Mouse (Mus musculus): ENCODE data around the gene Msi2. TPM values are rescaled to one million over a fixed set of nuclear protein-coding genes. Genes with fewer than 3 reads are reported as not detected.

Gene Msi2
- total and polyA plus RNA-seq, 3 experiments: 36.5 to 197 (median 144) TPM

DNA sequence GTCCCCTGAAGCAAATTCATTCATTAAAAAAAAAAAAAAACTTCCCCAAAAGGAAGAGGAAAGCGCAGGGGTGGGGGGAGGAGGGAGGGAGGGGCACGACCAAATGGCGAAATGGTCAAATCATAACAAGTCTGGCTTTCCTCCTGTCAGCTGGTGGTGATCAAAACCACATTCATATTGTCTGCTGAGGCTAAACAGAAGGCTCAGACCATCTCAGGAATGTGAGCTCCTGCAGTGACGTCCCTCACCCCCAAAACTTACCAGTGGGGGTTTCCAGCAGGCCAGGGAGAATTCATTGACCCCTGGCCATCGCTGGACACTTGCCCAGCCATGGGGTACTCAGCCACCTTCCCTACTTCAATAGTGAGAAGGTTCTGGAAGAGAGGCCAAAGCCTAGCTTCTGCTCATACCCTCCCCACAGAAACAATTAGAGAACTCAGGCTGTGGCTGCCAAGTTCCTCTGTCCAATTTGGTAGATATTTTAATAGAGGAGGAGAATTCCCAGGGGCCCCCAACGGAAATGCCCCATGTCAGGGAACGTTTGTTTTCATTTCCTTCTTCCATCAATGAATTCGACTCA is 189.7 kb downstream of the Msi2 start:
- TF ChIP-seq GATA2 (IDR thresholded peaks at IDR 0.05; ENCODE audit: borderline replicate concordance, low read depth, low read length) (no peak), GATA1 (IDR thresholded peaks at IDR 0.05; ENCODE audit: borderline replicate concordance, low read length) (no peak), CTCF (IDR thresholded peaks at IDR 0.05; ENCODE audit: low read depth, low read length) (no peak), TAL1 (conservative IDR thresholded peaks at IDR 0.05; ENCODE audit: low read depth, low read length) (no peak), POLR2AphosphoS5 (IDR thresholded peaks at IDR 0.05; ENCODE audit: insufficient replicate concordance, low read depth, low read length) (no peak)
- ATAC-seq (ENCODE audit: extremely low read depth, insufficient number of reproducible peaks, low FRiP score, poor library complexity, severe bottlenecking): no peak
- Histone ChIP-seq H3K36me3 (replicated peaks) (peaks cover 92% of the 10 kb centered on the region), H3K27me3 (ENCODE audit: insufficient read depth, low read length) (no peaks in the 10 kb centered on the region), H3K4me1 (ENCODE audit: insufficient read depth, low read depth, low read length) (peaks cover 34% of the 10 kb centered on the region), H3K4me3 (ENCODE audit: low read depth, low read length) (no peak overlapping the region), H3K9me3 (replicated peaks) (no peaks in the 10 kb centered on the region)
- DNase-seq (ENCODE audit: low spot score): no peak

DNA sequence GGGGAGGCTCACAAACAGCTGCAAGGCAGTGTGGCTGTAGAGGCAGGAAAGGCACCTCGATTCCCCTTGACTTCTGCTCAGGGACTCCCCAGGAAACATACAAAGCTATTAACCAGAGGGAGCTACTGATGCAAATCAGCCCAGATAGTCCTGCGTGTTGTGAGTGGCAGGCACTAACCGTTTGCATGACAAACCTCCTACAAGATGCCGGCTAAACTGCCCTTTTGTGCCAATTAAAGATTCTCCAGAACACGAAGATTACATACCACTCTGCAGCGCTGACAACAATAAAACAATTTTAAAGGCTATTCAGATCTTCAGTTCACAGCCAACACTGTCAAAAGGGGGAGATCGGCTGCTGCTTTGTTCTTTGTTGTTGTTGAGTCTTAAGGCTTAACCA is 191.6 kb downstream of the Msi2 start:
- DNase-seq (ENCODE audit: low spot score) (no peak), ATAC-seq (ENCODE audit: extremely low read depth, insufficient number of reproducible peaks, low FRiP score, poor library complexity, severe bottlenecking) (no peak)
- Histone ChIP-seq H3K4me1 (ENCODE audit: insufficient read depth, low read depth, low read length) (peaks cover 34% of the 10 kb centered on the region), H3K27me3 (ENCODE audit: insufficient read depth, low read length) (no peaks in the 10 kb centered on the region), H3K36me3 (replicated peaks) (peaks cover 93% of the 10 kb centered on the region), H3K9me3 (replicated peaks) (no peaks in the 10 kb centered on the region), H3K4me3 (ENCODE audit: low read depth, low read length) (no peak overlapping the region)
- no peak for TF ChIP-seq GATA1 (IDR thresholded peaks at IDR 0.05; ENCODE audit: borderline replicate concordance, low read length)
- no peak for TF ChIP-seq GATA2 (IDR thresholded peaks at IDR 0.05; ENCODE audit: borderline replicate concordance, low read depth, low read length)
- no peak for TF ChIP-seq POLR2AphosphoS5 (IDR thresholded peaks at IDR 0.05; ENCODE audit: insufficient replicate concordance, low read depth, low read length)
- no peak for TF ChIP-seq CTCF (IDR thresholded peaks at IDR 0.05; ENCODE audit: low read depth, low read length)
- TF ChIP-seq TAL1 (conservative IDR thresholded peaks at IDR 0.05; ENCODE audit: low read depth, low read length): no peak

DNA sequence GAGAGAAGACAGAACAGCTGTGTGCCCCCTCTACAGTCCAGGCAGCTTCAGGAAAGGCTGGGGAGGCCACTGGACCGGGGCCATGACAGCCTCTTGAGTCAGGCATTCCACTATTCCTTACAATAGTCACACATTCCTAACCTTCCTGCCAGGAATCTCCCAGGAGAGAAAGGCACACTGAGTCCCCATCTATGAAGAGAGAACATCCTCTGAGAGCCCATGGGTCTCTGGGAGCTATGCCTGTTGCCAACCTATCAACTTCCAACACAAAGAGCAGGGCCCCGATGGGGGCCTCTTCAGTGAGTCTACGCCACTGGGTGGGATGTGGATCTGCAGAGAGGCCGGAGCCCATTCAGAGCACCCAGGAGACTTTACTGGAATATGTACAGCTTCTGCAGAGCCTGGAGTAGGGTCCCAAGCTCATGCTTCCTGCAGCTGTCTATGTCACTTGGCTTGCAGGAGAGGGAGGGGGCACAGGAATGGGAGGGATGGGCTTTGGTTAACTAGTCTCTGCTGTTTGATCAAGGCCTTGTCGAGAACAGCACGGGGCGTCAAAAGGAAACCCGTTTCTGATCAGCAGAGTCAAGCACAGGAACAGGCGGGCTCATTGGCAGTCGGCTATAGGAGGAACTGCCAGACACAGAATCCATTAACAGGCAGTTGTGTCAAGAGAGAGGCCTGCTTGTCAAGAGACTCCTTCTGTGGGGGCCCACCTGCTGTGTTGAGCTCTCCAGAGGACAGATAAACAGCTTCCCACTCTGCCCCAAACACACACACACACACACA is 193.3 kb downstream of the Msi2 start:
- DNase-seq (ENCODE audit: low spot score): no peak
- no peak for ATAC-seq (ENCODE audit: extremely low read depth, insufficient number of reproducible peaks, low FRiP score, poor library complexity, severe bottlenecking)

DNA sequence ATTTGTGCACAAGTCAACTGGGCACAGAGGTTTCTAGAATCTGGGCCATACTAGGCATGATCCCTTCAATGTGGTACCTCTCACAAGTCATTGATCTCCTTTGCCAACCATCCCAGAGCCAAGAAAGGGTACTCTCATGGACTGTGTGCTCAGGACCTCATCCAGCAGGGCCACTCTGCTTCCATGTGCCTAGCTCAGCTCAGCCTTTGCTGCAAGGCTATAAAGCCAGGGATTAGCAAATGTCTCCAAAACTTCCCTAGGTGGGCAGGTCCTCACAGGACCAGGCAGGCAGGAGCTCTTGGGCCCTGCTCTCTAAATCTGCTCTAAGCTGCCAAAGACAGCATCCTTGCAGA is 193.9 kb downstream of the Msi2 start:
- H3K9me3 ChIP-seq (replicated peaks): no peaks in the 10 kb centered on the region
- ATAC-seq (ENCODE audit: extremely low read depth, insufficient number of reproducible peaks, low FRiP score, poor library complexity, severe bottlenecking) (no peak), DNase-seq (ENCODE audit: low spot score) (no peak)
- peaks cover 91% of the 10 kb centered on the region for H3K36me3 ChIP-seq (replicated peaks)
- TF ChIP-seq GATA2 (IDR thresholded peaks at IDR 0.05; ENCODE audit: borderline replicate concordance, low read depth, low read length) (no peak), POLR2AphosphoS5 (IDR thresholded peaks at IDR 0.05; ENCODE audit: insufficient replicate concordance, low read depth, low read length) (no peak), GATA1 (IDR thresholded peaks at IDR 0.05; ENCODE audit: borderline replicate concordance, low read length) (no peak), CTCF (IDR thresholded peaks at IDR 0.05; ENCODE audit: low read depth, low read length) (no peak)
- H3K4me3 ChIP-seq (ENCODE audit: low read depth, low read length): no peak overlapping the region
- H3K4me1 ChIP-seq (ENCODE audit: insufficient read depth, low read depth, low read length): peaks cover 25% of the 10 kb centered on the region
- H3K27me3 ChIP-seq (ENCODE audit: insufficient read depth, low read length): no peaks in the 10 kb centered on the region

More for the DNA sequence above, 193.3 kb downstream of the Msi2 start:
- Histone ChIP-seq H3K36me3 (replicated peaks) (peaks cover 95% of the 10 kb centered on the region), H3K27me3 (ENCODE audit: insufficient read depth, low read length) (no peaks in the 10 kb centered on the region), H3K4me3 (ENCODE audit: low read depth, low read length) (no peak overlapping the region), H3K9me3 (replicated peaks) (no peaks in the 10 kb centered on the region), H3K4me1 (ENCODE audit: insufficient read depth, low read depth, low read length) (peaks cover 27% of the 10 kb centered on the region)
- TF ChIP-seq GATA1 (IDR thresholded peaks at IDR 0.05; ENCODE audit: borderline replicate concordance, low read length): no peak
- no peak for TF ChIP-seq POLR2AphosphoS5 (IDR thresholded peaks at IDR 0.05; ENCODE audit: insufficient replicate concordance, low read depth, low read length)
- TF ChIP-seq GATA2 (IDR thresholded peaks at IDR 0.05; ENCODE audit: borderline replicate concordance, low read depth, low read length): no peak
- TF ChIP-seq CTCF (IDR thresholded peaks at IDR 0.05; ENCODE audit: low read depth, low read length): no peak
- no peak for TF ChIP-seq TAL1 (conservative IDR thresholded peaks at IDR 0.05; ENCODE audit: low read depth, low read length)

DNA sequence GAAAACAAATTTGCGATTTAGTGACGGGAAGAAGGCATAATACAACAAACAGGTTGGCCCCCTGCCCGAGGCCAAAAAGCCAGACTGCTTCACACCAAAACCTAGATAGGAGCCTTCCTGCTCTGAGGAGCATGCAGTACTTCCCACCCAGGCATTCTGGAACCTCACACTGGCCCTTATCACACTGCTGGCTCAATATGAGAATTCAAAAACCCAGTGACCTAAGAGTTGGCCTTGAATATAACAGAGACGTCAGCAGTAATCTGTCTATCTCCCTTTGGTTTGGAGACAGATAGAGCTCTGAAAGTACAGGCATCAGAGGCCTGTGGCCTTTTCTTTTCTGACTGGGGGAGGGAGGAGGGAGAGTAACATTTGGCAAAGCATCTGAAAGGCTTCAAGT is 194.4 kb downstream of the Msi2 start:
- Histone ChIP-seq H3K36me3 (replicated peaks) (peaks cover 91% of the 10 kb centered on the region), H3K9me3 (replicated peaks) (no peaks in the 10 kb centered on the region), H3K4me3 (ENCODE audit: low read depth, low read length) (no peak overlapping the region), H3K27me3 (ENCODE audit: insufficient read depth, low read length) (no peaks in the 10 kb centered on the region), H3K4me1 (ENCODE audit: insufficient read depth, low read depth, low read length) (peaks cover 29% of the 10 kb centered on the region)
- no peak for TF ChIP-seq TAL1 (conservative IDR thresholded peaks at IDR 0.05; ENCODE audit: low read depth, low read length)
- TF ChIP-seq GATA1 (IDR thresholded peaks at IDR 0.05; ENCODE audit: borderline replicate concordance, low read length): no peak
- TF ChIP-seq POLR2AphosphoS5 (IDR thresholded peaks at IDR 0.05; ENCODE audit: insufficient replicate concordance, low read depth, low read length): no peak
- no peak for TF ChIP-seq GATA2 (IDR thresholded peaks at IDR 0.05; ENCODE audit: borderline replicate concordance, low read depth, low read length)
- no peak for TF ChIP-seq CTCF (IDR thresholded peaks at IDR 0.05; ENCODE audit: low read depth, low read length)
- no peak for DNase-seq (ENCODE audit: low spot score)
- no peak for ATAC-seq (ENCODE audit: extremely low read depth, insufficient number of reproducible peaks, low FRiP score, poor library complexity, severe bottlenecking)

DNA sequence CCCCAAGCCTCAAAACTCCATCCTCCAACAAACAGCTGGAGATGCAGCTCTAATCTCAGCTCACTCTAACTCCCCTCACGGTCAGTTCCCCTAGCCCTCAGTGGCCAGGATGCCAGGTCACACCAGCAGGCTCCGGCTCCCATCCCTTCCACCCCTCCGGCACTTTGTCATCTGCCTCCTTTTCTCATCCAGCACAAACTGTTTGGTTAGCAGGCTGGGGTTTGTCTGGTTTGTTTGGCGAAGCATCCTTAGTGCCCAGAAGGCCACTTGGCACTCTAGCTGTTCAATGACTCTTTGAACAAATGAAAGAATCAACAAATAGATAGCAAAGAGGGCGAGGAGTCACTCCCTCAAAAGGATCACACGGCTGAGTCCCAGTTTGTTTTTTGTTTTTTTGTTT is 194.8 kb downstream of the Msi2 start:
- no peak for DNase-seq (ENCODE audit: low spot score)
- peaks cover 29% of the 10 kb centered on the region for H3K4me1 ChIP-seq (ENCODE audit: insufficient read depth, low read depth, low read length)
- TF ChIP-seq CTCF (IDR thresholded peaks at IDR 0.05; ENCODE audit: low read depth, low read length) (no peak), POLR2AphosphoS5 (IDR thresholded peaks at IDR 0.05; ENCODE audit: insufficient replicate concordance, low read depth, low read length) (no peak), GATA2 (IDR thresholded peaks at IDR 0.05; ENCODE audit: borderline replicate concordance, low read depth, low read length) (no peak), GATA1 (IDR thresholded peaks at IDR 0.05; ENCODE audit: borderline replicate concordance, low read length) (no peak), TAL1 (conservative IDR thresholded peaks at IDR 0.05; ENCODE audit: low read depth, low read length) (no peak)

More for the DNA sequence above, 194.8 kb downstream of the Msi2 start:
- ATAC-seq (ENCODE audit: extremely low read depth, insufficient number of reproducible peaks, low FRiP score, poor library complexity, severe bottlenecking): no peak
- H3K4me3 ChIP-seq (ENCODE audit: low read depth, low read length): no peak overlapping the region
- no peaks in the 10 kb centered on the region for H3K27me3 ChIP-seq (ENCODE audit: insufficient read depth, low read length)
- no peaks in the 10 kb centered on the region for H3K9me3 ChIP-seq (replicated peaks)
- H3K36me3 ChIP-seq (replicated peaks): peaks cover 91% of the 10 kb centered on the region
